Mouse (Mus musculus) intestine, embryonic 16.5 days (tissue): ENCODE results near the gene Rln1. TPM values are rescaled to one million over a fixed set of nuclear protein-coding genes. Genes with fewer than 3 reads are reported as not detected.

Experiments used
- ATAC-seq: fragments of 200-750 bp; cut with Nextera tagmentation; 2 replicates; pipeline ENCODE4 v1.8.0; 2017; ENCODE audit warnings: moderate TSS enrichment, moderate library complexity
- H3K27ac ChIP-seq: fragments of 300-500 bp; sonication (generic); 2 replicates; pipeline ENCODE4 v1.5.1; 2014; ENCODE audit warnings: mild to moderate bottlenecking, low read length
- H3K27me3 ChIP-seq: fragments of 300-500 bp; sonication (generic); replicated peaks from 2 replicates; pipeline ENCODE4 v1.6.1; 2014; ENCODE audit warnings: low read length, control low read depth, mixed read lengths; ENCODE audit not compliant: control insufficient read depth, insufficient read depth
- H3K36me3 ChIP-seq: fragments of 300-500 bp; sonication (generic); 2 replicates; pipeline ENCODE4 v1.6.1; 2014; ENCODE audit warnings: low read length, control low read depth; ENCODE audit not compliant: control insufficient read depth, insufficient read depth
- H3K4me1 ChIP-seq: fragments of 300-500 bp; sonication (generic); 2 replicates; pipeline ENCODE4 v1.6.1; 2014; ENCODE audit warnings: low read length, control low read depth, mixed read lengths; ENCODE audit not compliant: control insufficient read depth, insufficient read depth
- H3K4me2 ChIP-seq: fragments of 300-500 bp; sonication (generic); 2 replicates; pipeline ENCODE4 v1.6.1; 2014; ENCODE audit warnings: low read depth, low read length, control low read depth
- H3K4me3 ChIP-seq: fragments of 300-500 bp; sonication (generic); 2 replicates; pipeline ENCODE4 v1.5.1; 2014; ENCODE audit warnings: mild to moderate bottlenecking, low read length
- H3K9ac ChIP-seq: fragments of 300-500 bp; sonication (generic); 2 replicates; pipeline ENCODE4 v1.6.1; 2014; ENCODE audit warnings: low read depth, low read length
- H3K9me3 ChIP-seq: fragments of 300-500 bp; sonication (generic); 2 replicates; pipeline ENCODE4 v1.6.1; 2016; ENCODE audit warnings: low read length, control low read depth; ENCODE audit not compliant: control insufficient read depth
- WGBS: fragments of 180-500 bp; shearing (Covaris S2); extraction: QIAGEN DNeasy Blood & Tissue Kit; methylation state at CpG from one replicate; pipeline ENCODE4 v1.1.7; 2014; 5-methylcytosine and 5-hydroxymethylcytosine counted together
- polyA plus RNA-seq: library from polyadenylated mRNA; unstranded; fragments of >200 nt; fragmentation: Nextera tagmentation; extraction: Ambion mirVana; gene quantifications from 2 replicates; pipeline ENCODE4 v1.2.1, GENCODE M21; 2015

The Rln1 gene
- not detected in 2 replicates for polyA plus RNA-seq

- Histone ChIP-seq H3K9ac (peak within 1 kb of the TSS; percentile 65), H3K4me2 (peak within 1 kb of the TSS; percentile 80), H3K27ac (no peak within 1 kb of the TSS), H3K4me1 (peaks cover 4% of the 10 kb centered on the region; the same call in 1 of the 2 replicates), H3K9me3 (no peaks in the 10 kb centered on the region), H3K36me3 (no peaks in the 10 kb centered on the region), H3K27me3 (peaks cover 3% of the 10 kb centered on the region; the same call in 1 of the 2 replicates), H3K4me3 (peak within 1 kb of the TSS; percentile 45)
- peak; percentile 48 for ATAC-seq
- 4% methylated on average over 23 of the region's 23 CpGs for WGBS
These were observed at the start of gene Rln1 for GRCm38 (mm10) chr19:29334068-29334745. Gene Rln1, minus strand, starts transcription at chr19:29334670.

GRCm38 (mm10) chr19:29383368-29383767, 48.9 kb upstream of the Rln1 start:
- H3K9ac ChIP-seq: no peak overlapping the region
- H3K9me3 ChIP-seq: no peaks in the 10 kb centered on the region
- WGBS: 93% methylated on average over 5 of the region's 5 CpGs
- no peak for ATAC-seq
- no peaks in the 10 kb centered on the region for H3K27me3 ChIP-seq
- no peaks in the 10 kb centered on the region for H3K36me3 ChIP-seq
- no peaks in the 10 kb centered on the region for H3K4me1 ChIP-seq
- no peak overlapping the region for H3K27ac ChIP-seq
- H3K4me3 ChIP-seq: no peak overlapping the region
- no peak overlapping the region for H3K4me2 ChIP-seq

GRCm38 (mm10) chr19:29379839-29380603, 45.6 kb upstream of the Rln1 start:
- H3K36me3 ChIP-seq: no peaks in the 10 kb centered on the region
- H3K27ac ChIP-seq: no peak overlapping the region
- no peak overlapping the region for H3K9ac ChIP-seq
- H3K4me2 ChIP-seq: no peak overlapping the region
- no peak overlapping the region for H3K4me3 ChIP-seq
- no peaks in the 10 kb centered on the region for H3K4me1 ChIP-seq
- 82% methylated on average over 14 of the region's 14 CpGs for WGBS
- no peaks in the 10 kb centered on the region for H3K27me3 ChIP-seq
- no peak for ATAC-seq
- no peaks in the 10 kb centered on the region for H3K9me3 ChIP-seq

GRCm38 (mm10) chr19:29376382-29376781, 41.9 kb upstream of the Rln1 start:
- no peak overlapping the region for H3K27ac ChIP-seq
- H3K9me3 ChIP-seq: no peaks in the 10 kb centered on the region
- no peak overlapping the region for H3K4me2 ChIP-seq
- H3K27me3 ChIP-seq: no peaks in the 10 kb centered on the region
- H3K4me3 ChIP-seq: no peak overlapping the region
- no peaks in the 10 kb centered on the region for H3K4me1 ChIP-seq
- WGBS: 75% methylated on average over 3 of the region's 3 CpGs
- ATAC-seq: no peak
- no peak overlapping the region for H3K9ac ChIP-seq
- H3K36me3 ChIP-seq: no peaks in the 10 kb centered on the region

GRCm38 (mm10) chr19:29374947-29375346, 40.5 kb upstream of the Rln1 start:
- Histone ChIP-seq H3K27ac (no peak overlapping the region), H3K4me3 (no peak overlapping the region), H3K4me1 (no peaks in the 10 kb centered on the region), H3K36me3 (no peaks in the 10 kb centered on the region), H3K9me3 (no peaks in the 10 kb centered on the region), H3K4me2 (no peak overlapping the region), H3K9ac (no peak overlapping the region), H3K27me3 (no peaks in the 10 kb centered on the region)
- no peak for ATAC-seq
- WGBS: 91% methylated on average over 9 of the region's 9 CpGs

- Histone ChIP-seq H3K4me3 (no peak overlapping the region), H3K27me3 (no peaks in the 10 kb centered on the region), H3K4me2 (no peak overlapping the region), H3K9ac (0 out of 2 replicates have a peak overlapping the region, but pooled peaks have one; percentile 29), H3K27ac (no peak overlapping the region), H3K36me3 (no peaks in the 10 kb centered on the region), H3K4me1 (no peaks in the 10 kb centered on the region), H3K9me3 (no peaks in the 10 kb centered on the region)
- ATAC-seq: no peak
- WGBS: 41% methylated on average over 11 of the region's 11 CpGs
These were observed 39.0 kb upstream of the Rln1 start for GRCm38 (mm10) chr19:29373438-29373837.

GRCm38 (mm10) chr19:29372621-29373020, 38.2 kb upstream of the Rln1 start:
- H3K4me2 ChIP-seq: no peak overlapping the region
- H3K4me1 ChIP-seq: no peaks in the 10 kb centered on the region
- no peaks in the 10 kb centered on the region for H3K36me3 ChIP-seq
- WGBS: 85% methylated on average over 3 of the region's 3 CpGs
- ATAC-seq: no peak
- H3K27me3 ChIP-seq: no peaks in the 10 kb centered on the region
- no peak overlapping the region for H3K9ac ChIP-seq
- H3K27ac ChIP-seq: no peak overlapping the region
- no peak overlapping the region for H3K4me3 ChIP-seq
- H3K9me3 ChIP-seq: no peaks in the 10 kb centered on the region

GRCm38 (mm10) chr19:29372138-29372537, 37.7 kb upstream of the Rln1 start:
- Histone ChIP-seq H3K27ac (peak overlapping the region; percentile 48; the same call in 1 of the 2 replicates), H3K4me1 (no peaks in the 10 kb centered on the region), H3K4me3 (peak overlapping the region; percentile 12; the same call in 1 of the 2 replicates), H3K9ac (peak overlapping the region; percentile 18; the same call in 1 of the 2 replicates), H3K4me2 (peak overlapping the region; percentile 38), H3K36me3 (no peaks in the 10 kb centered on the region), H3K27me3 (no peaks in the 10 kb centered on the region), H3K9me3 (no peaks in the 10 kb centered on the region)
- 45% methylated on average over 4 of the region's 4 CpGs for WGBS
- peak; percentile 41 for ATAC-seq

GRCm38 (mm10) chr19:29371284-29372081, 37.0 kb upstream of the Rln1 start:
- Histone ChIP-seq H3K36me3 (no peaks in the 10 kb centered on the region), H3K9ac (peak overlapping the region; percentile 18; the same call in 1 of the 2 replicates), H3K9me3 (no peaks in the 10 kb centered on the region), H3K4me3 (peak overlapping the region; percentile 12; the same call in 1 of the 2 replicates), H3K4me2 (peak overlapping the region; percentile 38), H3K27me3 (no peaks in the 10 kb centered on the region), H3K4me1 (0 out of 2 replicates have a peak, but pooled peaks cover 3% of the 10 kb centered on the region), H3K27ac (peak overlapping the region; percentile 48)
- WGBS: 62% methylated on average over 18 of the region's 18 CpGs
- ATAC-seq: no peak
